ENCODE assay signal across 8 mouse cellular contexts in genomic region chr6:83101688-83102556, GRCm38 (mm10). TPM values are rescaled to one million over a fixed set of nuclear protein-coding genes. Genes with fewer than 3 reads are reported as not detected.
A peak's percentile ranks its signal among the peaks of the same experiment; 100 is the strongest.
DNase-seq lines count a peak whose midpoint lies in the region; ATAC-seq and TF ChIP-seq lines count a peak whose summit lies in the region.

No protein-coding gene starts in this region.

- peaks cover 21% of the 10 kb centered on the region for H3K4me1 ChIP-seq in embryonic facial prominence, embryonic 13.5 days
- peaks cover 16% of the 10 kb centered on the region for H3K4me1 ChIP-seq in heart, embryonic 15.5 days (replicated peaks)
- H3K4me1 ChIP-seq in lung, postnatal 0 days (ENCODE audit: insufficient read depth, low read depth, low read length), result peaks cover 7% of the 10 kb centered on the region
- peaks cover 18% of the 10 kb centered on the region for H3K4me1 ChIP-seq in olfactory bulb, adult 2 months (ENCODE audit: control insufficient read depth, insufficient read depth, low read length)

- peak overlapping the region; percentile 84 for H3K27ac ChIP-seq in embryonic facial prominence, embryonic 13.5 days
- H3K27ac ChIP-seq in heart, embryonic 15.5 days, result peak overlapping the region; percentile 84
- peak overlapping the region; percentile 81 for H3K27ac ChIP-seq in lung, postnatal 0 days (ENCODE audit: low read length)
- H3K27ac ChIP-seq in olfactory bulb, adult 2 months (ENCODE audit: insufficient read depth, low read depth, low read length), result 0 out of 2 replicates have a peak overlapping the region, but pooled peaks have one; percentile 10

- 0 out of 2 replicates have a peak, but pooled peaks have one; percentile 12 for TF ChIP-seq POLR2A in olfactory bulb, adult 2 months (IDR thresholded peaks at IDR 0.05; ENCODE audit: insufficient read depth, low read depth, low read length)

- peak; percentile 75 for ATAC-seq in CD4-positive, CD25-positive, alpha-beta regulatory T cell, adult 4 months
- peak; percentile 70 for ATAC-seq in embryonic facial prominence, embryonic 13.5 days (ENCODE audit: insufficient number of reproducible peaks, insufficient read depth, low FRiP score, low TSS enrichment, low read depth)
- ATAC-seq in heart, embryonic 15.5 days (replicated peaks; ENCODE audit: insufficient number of reproducible peaks, insufficient read depth, low FRiP score, low read depth), result peak; percentile 75
- peak; percentile 86 for ATAC-seq in lung, postnatal 0 days

- peaks cover 8% of the 10 kb centered on the region for H3K27me3 ChIP-seq in embryonic facial prominence, embryonic 13.5 days
- peaks cover 11% of the 10 kb centered on the region for H3K27me3 ChIP-seq in heart, embryonic 15.5 days
- no peaks in the 10 kb centered on the region for H3K27me3 ChIP-seq in lung, postnatal 0 days (replicated peaks; ENCODE audit: insufficient read depth, low read length)

- peak overlapping the region; percentile 99 for H3K4me2 ChIP-seq in embryonic facial prominence, embryonic 13.5 days
- peak overlapping the region; percentile 96 for H3K4me2 ChIP-seq in heart, embryonic 15.5 days
- H3K4me2 ChIP-seq in lung, postnatal 0 days (replicated peaks; ENCODE audit: low read depth, low read length), result peak overlapping the region; percentile 91

- peak overlapping the region; percentile 75 for H3K4me3 ChIP-seq in embryonic facial prominence, embryonic 13.5 days
- H3K4me3 ChIP-seq in heart, embryonic 15.5 days, result peak overlapping the region; percentile 84
- H3K4me3 ChIP-seq in lung, postnatal 0 days (ENCODE audit: low read depth, low read length), result peak overlapping the region; percentile 69
- H3K4me3 ChIP-seq in olfactory bulb, adult 2 months (ENCODE audit: insufficient read depth, low read depth, low read length), result peak overlapping the region; percentile 70

- under 1% methylated on average over 74 of the region's 74 CpGs for WGBS in embryonic facial prominence, embryonic 13.5 days
- WGBS in heart, embryonic 15.5 days, result under 1% methylated on average over 74 of the region's 74 CpGs
- 1% methylated on average over 62 of the region's 74 CpGs for WGBS in lung, postnatal 0 days
- WGBS in olfactory bulb, adult 2 months, result under 1% methylated on average over 74 of the region's 74 CpGs

- H3K9ac ChIP-seq in embryonic facial prominence, embryonic 13.5 days, result peak overlapping the region; percentile 87
- peak overlapping the region; percentile 79 for H3K9ac ChIP-seq in heart, embryonic 15.5 days
- peak overlapping the region; percentile 43; the same call in 1 of the 2 replicates for H3K9ac ChIP-seq in lung, postnatal 0 days (replicated peaks; ENCODE audit: low read depth)

- peaks cover 8% of the 10 kb centered on the region; the same call in 1 of the 2 replicates for H3K36me3 ChIP-seq in embryonic facial prominence, embryonic 13.5 days
- peaks cover 7% of the 10 kb centered on the region; the same call in 1 of the 2 replicates for H3K36me3 ChIP-seq in heart, embryonic 15.5 days
- no peaks in the 10 kb centered on the region for H3K36me3 ChIP-seq in lung, postnatal 0 days (ENCODE audit: insufficient read depth, low read length)

- no peak for TF ChIP-seq EP300 in lung, postnatal 0 days (IDR thresholded peaks at IDR 0.05)

- peak; percentile 85 for DNase-seq in adrenal gland, adult 2 months
- peak; percentile 83 for DNase-seq in kidney, postnatal 10 days
- DNase-seq in lung, postnatal 0 days (ENCODE audit: low spot score), result peak; percentile 73
- peak; percentile 86 for DNase-seq in thymus, postnatal 14 days

- peak; percentile 68 for TF ChIP-seq CTCF in lung, postnatal 0 days (IDR thresholded peaks at IDR 0.05)
- TF ChIP-seq CTCF in olfactory bulb, adult 2 months (IDR thresholded peaks at IDR 0.05; ENCODE audit: insufficient read depth, low read depth, low read length), result peak; percentile 20; the same call in 1 of the 2 replicates

- H3K9me3 ChIP-seq in embryonic facial prominence, embryonic 13.5 days, result no peaks in the 10 kb centered on the region
- H3K9me3 ChIP-seq in heart, embryonic 15.5 days (replicated peaks), result no peaks in the 10 kb centered on the region
- no peaks in the 10 kb centered on the region for H3K9me3 ChIP-seq in lung, postnatal 0 days (ENCODE audit: low read length)

RNA-seq across cellular contexts. Expression of gene Gm42688, which starts 0.5 kb away (rescaled TPM):
- under 1 TPM; 0.67 to 0.68 TPM for polyA plus RNA-seq in CD4-positive, CD25-positive, alpha-beta regulatory T cell, adult 4 months (2017; shearing (Covaris generic))
- total RNA-seq in adrenal gland, adult 2 months (2021), result 1 to 10 TPM; 3.9 to 6.6 TPM
- polyA plus RNA-seq in adrenal gland, adult 2 months (2012; rRNA removed), result 7.5 and 8.8 TPM in 2 replicates
- 3.3 and 3.5 TPM in 2 replicates for polyA plus RNA-seq in embryonic facial prominence, embryonic 13.5 days (2015; fragmentation: Nextera tagmentation; extraction: Ambion mirVana)
- polyA plus RNA-seq in heart, embryonic 15.5 days (2015; fragmentation: Nextera tagmentation; extraction: Ambion mirVana), result 1.9 and 2.6 TPM in 2 replicates
- 1.9 TPM in 2 replicates for polyA plus RNA-seq in lung, postnatal 0 days (2015; fragmentation: Nextera tagmentation; extraction: Ambion mirVana)
- not detected in 2 replicates for polyA plus RNA-seq in olfactory bulb, adult 2 months (2012; ENCODE audit: insufficient read depth, insufficient read length, low replicate concordance, missing spikeins)

RNA-seq across cellular contexts. Expression of gene Ccdc142, which starts 0.5 kb away (rescaled TPM):
- 1 to 10 TPM in 1 of 2 experiments, under 1 TPM in 1; 0.82 to 2.2 TPM for polyA plus RNA-seq in CD4-positive, CD25-positive, alpha-beta regulatory T cell, adult 4 months (2017; shearing (Covaris generic))
- total RNA-seq in adrenal gland, adult 2 months (2021), result 1 to 10 TPM; 2.9 to 5.9 TPM
- 34.9 and 38.6 TPM in 2 replicates for polyA plus RNA-seq in adrenal gland, adult 2 months (2012; rRNA removed)
- polyA plus RNA-seq in embryonic facial prominence, embryonic 13.5 days (2015; fragmentation: Nextera tagmentation; extraction: Ambion mirVana), result 2.9 and 3.5 TPM in 2 replicates
- 2.3 and 2.4 TPM in 2 replicates for polyA plus RNA-seq in heart, embryonic 15.5 days (2015; fragmentation: Nextera tagmentation; extraction: Ambion mirVana)
- 1.2 and 1.5 TPM in 2 replicates for polyA plus RNA-seq in lung, postnatal 0 days (2015; fragmentation: Nextera tagmentation; extraction: Ambion mirVana)
- polyA plus RNA-seq in olfactory bulb, adult 2 months (2012; ENCODE audit: insufficient read depth, insufficient read length, low replicate concordance, missing spikeins), result not detected in 2 replicates

RNA-seq across cellular contexts. Expression of gene Mrpl53, which starts 6.9 kb away (rescaled TPM):
- 10 to 100 TPM; 57.0 to 61.5 TPM for polyA plus RNA-seq in CD4-positive, CD25-positive, alpha-beta regulatory T cell, adult 4 months (2017; shearing (Covaris generic))
- total RNA-seq in adrenal gland, adult 2 months (2021), result 100 to 1,000 TPM in 1 of 2 experiments, 10 to 100 TPM in 1; 95.3 to 112 TPM
- polyA plus RNA-seq in adrenal gland, adult 2 months (2012; rRNA removed), result 81.0 and 85.8 TPM in 2 replicates
- 137 and 151 TPM in 2 replicates for polyA plus RNA-seq in embryonic facial prominence, embryonic 13.5 days (2015; fragmentation: Nextera tagmentation; extraction: Ambion mirVana)
- 136 and 164 TPM in 2 replicates for polyA plus RNA-seq in heart, embryonic 15.5 days (2015; fragmentation: Nextera tagmentation; extraction: Ambion mirVana)
- polyA plus RNA-seq in lung, postnatal 0 days (2015; fragmentation: Nextera tagmentation; extraction: Ambion mirVana), result 127 and 128 TPM in 2 replicates
- not detected in 2 replicates for polyA plus RNA-seq in olfactory bulb, adult 2 months (2012; ENCODE audit: insufficient read depth, insufficient read length, low replicate concordance, missing spikeins)

RNA-seq across cellular contexts. Expression of gene Mogs, which starts 13.4 kb away (rescaled TPM):
- polyA plus RNA-seq in CD4-positive, CD25-positive, alpha-beta regulatory T cell, adult 4 months (2017; shearing (Covaris generic)), result 10 to 100 TPM in 1 of 2 experiments, 1 to 10 TPM in 1; 6.5 to 16.0 TPM
- total RNA-seq in adrenal gland, adult 2 months (2021), result 10 to 100 TPM; 48.1 to 52.6 TPM
- polyA plus RNA-seq in adrenal gland, adult 2 months (2012; rRNA removed), result 93.2 and 131 TPM in 2 replicates
- 45.0 and 45.6 TPM in 2 replicates for polyA plus RNA-seq in embryonic facial prominence, embryonic 13.5 days (2015; fragmentation: Nextera tagmentation; extraction: Ambion mirVana)
- 17.6 and 27.8 TPM in 2 replicates for polyA plus RNA-seq in heart, embryonic 15.5 days (2015; fragmentation: Nextera tagmentation; extraction: Ambion mirVana)
- 21.6 and 23.5 TPM in 2 replicates for polyA plus RNA-seq in lung, postnatal 0 days (2015; fragmentation: Nextera tagmentation; extraction: Ambion mirVana)
- not detected in 2 replicates for polyA plus RNA-seq in olfactory bulb, adult 2 months (2012; ENCODE audit: insufficient read depth, insufficient read length, low replicate concordance, missing spikeins)

RNA-seq across cellular contexts. Expression of gene Lbx2, which starts 15.8 kb away (rescaled TPM):
- not detected for polyA plus RNA-seq in CD4-positive, CD25-positive, alpha-beta regulatory T cell, adult 4 months (2017; shearing (Covaris generic))
- 10 to 100 TPM in 1 of 2 experiments, 1 to 10 TPM in 1; 7.6 to 19.7 TPM for total RNA-seq in adrenal gland, adult 2 months (2021)
- polyA plus RNA-seq in adrenal gland, adult 2 months (2012; rRNA removed), result 30.1 and 48.9 TPM in 2 replicates
- 0.27 and 0.56 TPM in 2 replicates for polyA plus RNA-seq in embryonic facial prominence, embryonic 13.5 days (2015; fragmentation: Nextera tagmentation; extraction: Ambion mirVana)
- 0.42 and 0.48 TPM in 2 replicates for polyA plus RNA-seq in heart, embryonic 15.5 days (2015; fragmentation: Nextera tagmentation; extraction: Ambion mirVana)
- polyA plus RNA-seq in lung, postnatal 0 days (2015; fragmentation: Nextera tagmentation; extraction: Ambion mirVana), result 1.9 and 3.4 TPM in 2 replicates
- polyA plus RNA-seq in olfactory bulb, adult 2 months (2012; ENCODE audit: insufficient read depth, insufficient read length, low replicate concordance, missing spikeins), result not detected in 2 replicates

Comparison
In these comparisons a context has a peak if more than half of its experiments do, and no peak if none do; other contexts are left out.
1. Peak in every context shown above with its lines: DNase-seq, ATAC-seq, H3K4me3 ChIP-seq and H3K27ac ChIP-seq.
2. H3K27ac ChIP-seq: peak in every context shown above with its lines; median percentile 84 in embryonic facial prominence, embryonic 13.5 days; 84 in heart, embryonic 15.5 days; 81 in lung, postnatal 0 days; 10 in olfactory bulb, adult 2 months.